Mouse (Mus musculus) urinary bladder, postnatal 4 days (tissue): ENCODE results near the gene Rpl7a.

Experiments used
- DNase-seq, 2 experiments: peaks; one replicate each; pipeline ENCODE4 v3.0.0; 2021 to 2022; ENCODE audit warnings: low spot score in 2 of 2

The Rpl7a gene

GRCm38 (mm10) chr2:26914148-26914941 is 3.8 kb downstream of the Rpl7a start:
- DNase-seq, result no peak

- peak; percentile 74 to 81 for DNase-seq
These were observed 5.6 kb downstream of the Rpl7a start, which contains the start of the genes Surf2 and Surf1 for GRCm38 (mm10) chr2:26915927-26916728. Gene Surf2 (plus strand): TSS chr2:26916367. Gene Surf1 (minus strand): TSS chr2:26916530.

- DNase-seq, result no peak
These were observed 6.2 kb downstream of the Rpl7a start for GRCm38 (mm10) chr2:26916738-26917137.

GRCm38 (mm10) chr2:26919684-26920083 is 9.1 kb downstream of the Rpl7a start:
- no peak for DNase-seq

- no peak for DNase-seq
These were observed 9.8 kb downstream of the Rpl7a start for GRCm38 (mm10) chr2:26920190-26920855.

GRCm38 (mm10) chr2:26921784-26922183 is 11.2 kb downstream of the Rpl7a start:
- no peak for DNase-seq

- DNase-seq, result no peak
These were observed 17.3 kb downstream of the Rpl7a start for GRCm38 (mm10) chr2:26927745-26928476.

GRCm38 (mm10) chr2:26930390-26930789 is 19.8 kb downstream of the Rpl7a start:
- no peak for DNase-seq

GRCm38 (mm10) chr2:26932473-26933303 is 22.1 kb downstream of the Rpl7a start:
- DNase-seq, result no peak

GRCm38 (mm10) chr2:26933304-26934055 is 22.9 kb downstream of the Rpl7a start, which contains the start of the genes Surf4 and Stkld1:
Gene Surf4 (minus strand): TSS chr2:26933928.
Gene Stkld1 (plus strand): TSS chr2:26934047.
- peak; percentile 92 for DNase-seq

- no peak for DNase-seq
These were observed 24.7 kb downstream of the Rpl7a start for GRCm38 (mm10) chr2:26935286-26935685.

GRCm38 (mm10) chr2:26936425-26936824 is 25.9 kb downstream of the Rpl7a start:
- DNase-seq, result no peak

GRCm38 (mm10) chr2:26941539-26941938 is 31.0 kb downstream of the Rpl7a start:
- DNase-seq, result no peak

GRCm38 (mm10) chr2:26943253-26943652 is 32.7 kb downstream of the Rpl7a start:
- no peak for DNase-seq

- DNase-seq, result no peak
These were observed 39.8 kb downstream of the Rpl7a start for GRCm38 (mm10) chr2:26950411-26950810.

GRCm38 (mm10) chr2:26951346-26951905 is 40.9 kb downstream of the Rpl7a start:
- DNase-seq, result no peak

- no peak for DNase-seq
These were observed 41.6 kb downstream of the Rpl7a start for GRCm38 (mm10) chr2:26952193-26952592.

- no peak for DNase-seq
These were observed 42.3 kb downstream of the Rpl7a start for GRCm38 (mm10) chr2:26952866-26953265.

GRCm38 (mm10) chr2:26954735-26955395 is 44.3 kb downstream of the Rpl7a start:
- no peak for DNase-seq
